Comparison of ENCODE assay signal across 13 mouse cellular contexts in the genomic region with DNA sequence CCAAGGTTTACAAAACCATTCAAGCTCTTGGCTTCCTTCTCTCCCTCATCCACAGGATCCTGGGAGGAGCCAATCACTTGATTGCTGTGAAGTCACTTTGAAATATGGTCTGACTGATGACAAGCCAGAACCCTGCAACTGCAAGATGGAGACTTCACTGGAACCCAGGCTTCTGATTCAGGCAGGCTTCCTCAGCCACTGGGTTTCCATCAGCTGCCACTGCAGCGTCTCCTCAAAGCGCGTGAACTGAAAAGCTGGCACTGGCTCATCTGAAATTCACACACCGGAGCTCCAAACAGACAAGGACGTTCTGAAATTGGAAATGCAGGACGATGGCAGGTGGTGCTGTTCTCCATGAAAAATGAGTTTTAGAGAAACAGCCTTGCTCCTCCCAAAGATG.
DNase-seq lines count a peak whose midpoint lies in the region; ATAC-seq lines count a peak whose summit lies in the region.
"Had no signal": no experiment of that assay in that cellular context is flagged by ENCODE, and none has a peak within 500 bp of the region (broad histone marks: within the 10 kb centered on the region; RNA-seq: fewer than 3 reads in every experiment).

No protein-coding gene starts in this region.

- peak; percentile 79 for ATAC-seq in frontal cortex, adult (ENCODE audit: low TSS enrichment)
- ATAC-seq: liver, postnatal 0 days had no signal

- DNase-seq in frontal cortex, postnatal 10 days (ENCODE audit: low spot score in 2 of 2) = no peak
- DNase-seq in left cerebral cortex, adult 11 months (ENCODE audit: low spot score) = peak; percentile 21
- no peak for DNase-seq in left cerebral cortex, postnatal 10 days (ENCODE audit: extremely low spot score in 1 of 2, low spot score in 2 of 2)
- peak; percentile 51 for DNase-seq in layer of hippocampus, adult 9-11 months
- DNase-seq in right cerebral cortex, postnatal 25 days = peak; percentile 27
- no peak for DNase-seq in ovary, postnatal 10 days (ENCODE audit: low spot score)
- DNase-seq in kidney, adult 11 months = no peak
- DNase-seq: embryo, embryonic 11 days; gastrocnemius, postnatal 36 days; kidney, adult 8-10 months; liver, postnatal 0 days; thymus, postnatal 36 days had no signal

- intact Hi-C loops in left cerebral cortex, postnatal 10 days (cut with DNase I) = no loop called here

Comparison
In these comparisons a context has a peak if more than half of its experiments do, and no peak if none do; other contexts are left out.
1. DNase-seq: peak in left cerebral cortex, adult 11 months (single experiment), layer of hippocampus, adult 9-11 months (single experiment) and right cerebral cortex, postnatal 25 days (single experiment); none in frontal cortex, postnatal 10 days (0 of 2), left cerebral cortex, postnatal 10 days (0 of 2), ovary, postnatal 10 days (single experiment) and kidney, adult 11 months (single experiment).